Mouse (Mus musculus): Measurements from ENCODE around the gene Cntn4. TPM values are rescaled to one million over a fixed set of nuclear protein-coding genes. Genes with fewer than 3 reads are reported as not detected.

The Cntn4 gene
- polyA plus RNA-seq, 1 experiment = not detected

GRCm38 (mm10) chr6:106566929-106567621, 889.6 kb downstream of the Cntn4 start:
- TF ChIP-seq GATA1 (IDR thresholded peaks at IDR 0.05; ENCODE audit: low read length) = no peak

- TF ChIP-seq GATA1 (IDR thresholded peaks at IDR 0.05; ENCODE audit: low read length) = no peak
Measured at GRCm38 (mm10) chr6:106580124-106580523, 902.7 kb downstream of the Cntn4 start.

- no peak for TF ChIP-seq GATA1 (IDR thresholded peaks at IDR 0.05; ENCODE audit: low read length)
Measured at GRCm38 (mm10) chr6:106593756-106594155, 916.3 kb downstream of the Cntn4 start.

- TF ChIP-seq GATA1 (IDR thresholded peaks at IDR 0.05; ENCODE audit: low read length) = no peak
Measured at GRCm38 (mm10) chr6:106617081-106617480, 939.6 kb downstream of the Cntn4 start.

- no peak for TF ChIP-seq GATA1 (IDR thresholded peaks at IDR 0.05; ENCODE audit: low read length)
Measured at GRCm38 (mm10) chr6:106621188-106621749, 943.8 kb downstream of the Cntn4 start.

- TF ChIP-seq GATA1 (IDR thresholded peaks at IDR 0.05; ENCODE audit: low read length) = no peak
Measured at GRCm38 (mm10) chr6:106643026-106643425, 965.6 kb downstream of the Cntn4 start.

- TF ChIP-seq GATA1 (IDR thresholded peaks at IDR 0.05; ENCODE audit: low read length) = no peak
Measured at GRCm38 (mm10) chr6:106645496-106646211, 968.2 kb downstream of the Cntn4 start.

GRCm38 (mm10) chr6:106646945-106647344, 969.5 kb downstream of the Cntn4 start:
- no peak for TF ChIP-seq GATA1 (IDR thresholded peaks at IDR 0.05; ENCODE audit: low read length)

- no peak for TF ChIP-seq GATA1 (IDR thresholded peaks at IDR 0.05; ENCODE audit: low read length)
Measured at GRCm38 (mm10) chr6:106663780-106664651, 986.6 kb downstream of the Cntn4 start.

GRCm38 (mm10) chr6:106675581-106675980, 998.1 kb downstream of the Cntn4 start:
- TF ChIP-seq GATA1 (IDR thresholded peaks at IDR 0.05; ENCODE audit: low read length) = no peak

- no peak for TF ChIP-seq GATA1 (IDR thresholded peaks at IDR 0.05; ENCODE audit: low read length)
Measured at GRCm38 (mm10) chr6:106701931-106702330, 1024.5 kb downstream of the Cntn4 start.

- TF ChIP-seq GATA1 (IDR thresholded peaks at IDR 0.05; ENCODE audit: low read length) = no peak
Measured at GRCm38 (mm10) chr6:106705506-106706035, 1028.1 kb downstream of the Cntn4 start.

- TF ChIP-seq GATA1 (IDR thresholded peaks at IDR 0.05; ENCODE audit: low read length) = no peak
Measured at GRCm38 (mm10) chr6:106725642-106726041, 1048.2 kb downstream of the Cntn4 start.

GRCm38 (mm10) chr6:106726078-106726477, 1048.6 kb downstream of the Cntn4 start:
- TF ChIP-seq GATA1 (IDR thresholded peaks at IDR 0.05; ENCODE audit: low read length) = no peak

GRCm38 (mm10) chr6:106727703-106728102, 1050.2 kb downstream of the Cntn4 start:
- TF ChIP-seq GATA1 (IDR thresholded peaks at IDR 0.05; ENCODE audit: low read length) = no peak

Measured in G1E-ER4 (cell line).